Mouse (Mus musculus) forebrain, postnatal 0 days (tissue): Measurements from ENCODE around the gene Tspan9. TPM values are rescaled to one million over a fixed set of nuclear protein-coding genes. Genes with fewer than 3 reads are reported as not detected.

Source experiments
- ATAC-seq: fragments of 200-750 bp; cut with Nextera tagmentation; 2 replicates; pipeline ENCODE4 v1.8.0; 2017; ENCODE audit warnings: mild to moderate bottlenecking, moderate library complexity
- DNase-seq: peaks from one replicate; pipeline ENCODE4 v3.0.0-alpha.2; 2015
- H3K27ac ChIP-seq: fragments of 300-500 bp; sonication (generic); 2 replicates; pipeline ENCODE4 v1.5.1; 2014; ENCODE audit warnings: low read depth, mild to moderate bottlenecking, antibody characterized with exemption, low read length, moderate library complexity, mixed read lengths
- H3K27me3 ChIP-seq: fragments of 300-500 bp; sonication (generic); 2 replicates; pipeline ENCODE4 v1.6.1; 2014; ENCODE audit warnings: mild to moderate bottlenecking, low read length, mixed read lengths; ENCODE audit not compliant: insufficient read depth
- H3K36me3 ChIP-seq: fragments of 300-500 bp; sonication (generic); 2 replicates; pipeline ENCODE4 v1.6.1; 2014; ENCODE audit warnings: mild to moderate bottlenecking, moderate library complexity; ENCODE audit not compliant: insufficient read depth
- H3K4me1 ChIP-seq: fragments of 300-500 bp; sonication (generic); 2 replicates; pipeline ENCODE4 v1.6.1; 2014; ENCODE audit warnings: antibody characterized with exemption; ENCODE audit not compliant: insufficient read depth
- H3K4me2 ChIP-seq: fragments of 300-500 bp; sonication (generic); 2 replicates; pipeline ENCODE4 v1.6.1; 2014; ENCODE audit warnings: low read depth, mild to moderate bottlenecking, moderate library complexity
- H3K4me3 ChIP-seq: fragments of 300-500 bp; sonication (generic); 2 replicates; pipeline ENCODE4 v1.5.1; 2014; ENCODE audit warnings: low read depth, low read length, mixed read lengths
- H3K9ac ChIP-seq: fragments of 300-500 bp; sonication (generic); 2 replicates; pipeline ENCODE4 v1.6.1; 2014; ENCODE audit warnings: mild to moderate bottlenecking
- H3K9me3 ChIP-seq: fragments of 300-500 bp; sonication (generic); 2 replicates; pipeline ENCODE4 v1.6.1; 2016; ENCODE audit warnings: low read length
- CTCF ChIP-seq: sonication (generic); IDR thresholded peaks from 2 replicates; pipeline ENCODE4 v1.5.1; 2016; ENCODE audit warnings: antibody characterized with exemption, control low read depth, low read depth
- WGBS: fragments of 180-500 bp; shearing (Covaris S2); extraction: QIAGEN DNeasy Blood & Tissue Kit; methylation state at CpG from one replicate; pipeline ENCODE4 v1.1.7; 2014; 5-methylcytosine and 5-hydroxymethylcytosine counted together
- polyA plus RNA-seq: library from polyadenylated mRNA; unstranded; fragments of >200 nt; fragmentation: Nextera tagmentation; extraction: Ambion mirVana; gene quantifications from 2 replicates; pipeline ENCODE4 v1.2.1, GENCODE M21; 2015
- total RNA-seq: library from RNA; depleted of rRNA; stranded (reverse); fragments of >200 nt; gene quantifications from 2 replicates; pipeline ENCODE4 v1.2.3, GENCODE M21; 2014

Gene Tspan9
- total and polyA plus RNA-seq, 2 experiments from 2014 or later, result 63.9 to 150 TPM

DNA sequence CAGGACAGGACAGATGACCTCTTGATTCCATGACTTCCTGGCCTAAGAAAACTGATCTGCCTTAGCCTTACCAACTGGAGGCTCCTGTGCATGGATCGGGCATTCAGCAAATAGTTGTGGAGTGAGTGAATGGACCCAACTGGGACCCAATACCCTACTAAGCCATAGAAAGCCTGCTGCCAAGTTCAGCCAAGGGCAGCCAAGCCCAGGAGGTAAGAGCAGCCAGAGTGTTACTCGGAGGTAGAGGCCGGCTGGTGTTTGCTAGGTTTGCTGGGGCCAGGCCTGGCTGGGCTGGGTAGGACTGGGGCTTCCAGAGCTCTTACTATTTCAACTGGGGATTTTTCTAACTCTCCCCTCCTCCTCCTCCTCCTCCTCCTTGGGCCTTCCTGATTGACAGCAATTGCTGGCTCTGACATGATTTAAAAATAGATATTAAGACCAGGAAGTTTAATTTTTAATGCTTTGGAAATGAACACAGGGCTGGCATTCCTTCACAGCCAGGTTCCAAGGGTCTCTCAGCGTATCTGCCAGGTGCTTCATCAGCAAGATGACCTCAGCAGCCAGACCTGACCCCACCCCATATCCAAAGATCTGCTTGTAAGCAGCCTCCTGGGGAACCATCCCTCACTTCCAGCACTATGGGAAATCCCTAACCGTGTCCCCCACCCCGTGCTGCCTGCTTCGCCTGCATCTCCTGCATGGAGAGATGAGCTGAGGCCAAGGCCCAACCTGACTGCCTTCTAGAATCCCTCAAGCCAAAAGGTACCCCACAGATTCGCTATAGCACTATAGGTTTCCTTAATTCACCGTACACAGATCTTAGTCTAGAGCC lies 113.7 kb downstream of the Tspan9 start:
- Histone ChIP-seq H3K4me1 (peaks cover 10% of the 10 kb centered on the region), H3K4me2 (peak overlapping the region; percentile 70), H3K4me3 (no peak overlapping the region), H3K36me3 (no peaks in the 10 kb centered on the region), H3K9ac (no peak overlapping the region), H3K27me3 (peaks cover 11% of the 10 kb centered on the region; the same call in 1 of the 2 replicates), H3K9me3 (no peaks in the 10 kb centered on the region), H3K27ac (peak overlapping the region; percentile 45)
- ATAC-seq (no peak), DNase-seq (no peak)
- TF ChIP-seq CTCF, result no peak
- 88% methylated on average over 9 of the region's 9 CpGs for WGBS

GRCm38 (mm10) chr6:128028116-128028940 lies 115.1 kb downstream of the Tspan9 start:
- H3K4me1 ChIP-seq, result 0 out of 2 replicates have a peak, but pooled peaks cover 4% of the 10 kb centered on the region
- TF ChIP-seq CTCF, result peak; percentile 60
- H3K36me3 ChIP-seq, result no peaks in the 10 kb centered on the region; the same call in 1 of the 2 replicates
- ATAC-seq, result peak; percentile 26
- H3K27ac ChIP-seq, result peak overlapping the region; percentile 29; the same call in 1 of the 2 replicates
- WGBS, result 20% methylated on average over 10 of the region's 10 CpGs
- no peaks in the 10 kb centered on the region for H3K9me3 ChIP-seq
- 0 out of 2 replicates have a peak overlapping the region, but pooled peaks have one; percentile 14 for H3K9ac ChIP-seq
- H3K4me3 ChIP-seq, result no peak overlapping the region
- 0 out of 2 replicates have a peak, but pooled peaks cover 5% of the 10 kb centered on the region for H3K27me3 ChIP-seq
- no peak overlapping the region for H3K4me2 ChIP-seq
- DNase-seq, result peak; percentile 71

- no peak for ATAC-seq
- Histone ChIP-seq H3K9me3 (no peaks in the 10 kb centered on the region), H3K4me1 (peaks cover 8% of the 10 kb centered on the region), H3K27me3 (no peaks in the 10 kb centered on the region), H3K36me3 (no peaks in the 10 kb centered on the region; the same call in 1 of the 2 replicates), H3K9ac (no peak overlapping the region), H3K27ac (no peak overlapping the region), H3K4me2 (no peak overlapping the region), H3K4me3 (no peak overlapping the region)
- 88% methylated on average over 8 of the region's 8 CpGs for WGBS
- DNase-seq, result no peak
- TF ChIP-seq CTCF, result no peak
Measured at GRCm38 (mm10) chr6:128025997-128026396, 117.4 kb downstream of the Tspan9 start.

- DNase-seq (no peak), ATAC-seq (no peak)
- H3K4me2 ChIP-seq, result no peak overlapping the region
- no peak overlapping the region for H3K27ac ChIP-seq
- 85% methylated on average over 13 of the region's 13 CpGs for WGBS
- H3K4me1 ChIP-seq, result peaks cover 12% of the 10 kb centered on the region
- TF ChIP-seq CTCF, result no peak
- no peaks in the 10 kb centered on the region for H3K9me3 ChIP-seq
- no peak overlapping the region for H3K4me3 ChIP-seq
- no peaks in the 10 kb centered on the region for H3K27me3 ChIP-seq
- H3K36me3 ChIP-seq, result no peaks in the 10 kb centered on the region; the same call in 1 of the 2 replicates
- H3K9ac ChIP-seq, result no peak overlapping the region
Measured at GRCm38 (mm10) chr6:128025581-128025980, 117.8 kb downstream of the Tspan9 start.

GRCm38 (mm10) chr6:128022207-128022606 lies 121.2 kb downstream of the Tspan9 start:
- Histone ChIP-seq H3K27me3 (no peaks in the 10 kb centered on the region), H3K9ac (no peak overlapping the region), H3K4me1 (peaks cover 20% of the 10 kb centered on the region), H3K4me2 (no peak overlapping the region), H3K9me3 (no peaks in the 10 kb centered on the region), H3K36me3 (no peaks in the 10 kb centered on the region; the same call in 1 of the 2 replicates), H3K27ac (peak overlapping the region; percentile 62), H3K4me3 (no peak overlapping the region)
- DNase-seq (no peak), ATAC-seq (no peak)
- WGBS, result 41% methylated on average over 6 of the region's 6 CpGs
- TF ChIP-seq CTCF, result no peak

GRCm38 (mm10) chr6:128021931-128022202 lies 121.5 kb downstream of the Tspan9 start:
- Histone ChIP-seq H3K27ac (peak overlapping the region; percentile 62), H3K4me3 (no peak overlapping the region), H3K27me3 (no peaks in the 10 kb centered on the region), H3K9ac (no peak overlapping the region), H3K9me3 (no peaks in the 10 kb centered on the region), H3K36me3 (no peaks in the 10 kb centered on the region; the same call in 1 of the 2 replicates), H3K4me2 (no peak overlapping the region), H3K4me1 (peaks cover 20% of the 10 kb centered on the region)
- no peak for TF ChIP-seq CTCF
- no peak for ATAC-seq
- DNase-seq, result no peak
- WGBS, result 58% methylated on average over 5 of the region's 5 CpGs
